Mouse (Mus musculus): ENCODE results near the gene Efs.

Gene Efs

DNA sequence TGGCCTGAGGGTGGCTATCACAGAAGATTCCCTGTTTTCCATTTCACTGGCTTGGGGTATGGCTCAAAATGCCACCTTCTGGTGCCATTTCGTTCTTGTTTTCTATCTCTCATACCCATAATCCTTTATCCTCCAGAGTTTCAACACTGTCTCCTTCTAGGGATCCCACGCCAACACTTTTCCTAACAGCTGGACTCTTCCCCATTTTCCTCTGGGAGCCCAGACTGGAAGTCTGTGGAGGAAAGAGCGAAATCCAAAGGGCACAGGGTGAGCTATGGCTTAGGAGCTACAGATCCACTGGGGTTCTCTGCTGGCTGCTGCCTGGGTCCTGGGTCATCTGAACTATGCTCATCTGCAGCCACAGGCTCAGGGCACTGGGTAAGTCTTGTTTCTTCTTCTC lies 51.8 kb downstream of the Efs start:
- no peak for DNase-seq (ENCODE audit: low read depth, low spot score)

DNA sequence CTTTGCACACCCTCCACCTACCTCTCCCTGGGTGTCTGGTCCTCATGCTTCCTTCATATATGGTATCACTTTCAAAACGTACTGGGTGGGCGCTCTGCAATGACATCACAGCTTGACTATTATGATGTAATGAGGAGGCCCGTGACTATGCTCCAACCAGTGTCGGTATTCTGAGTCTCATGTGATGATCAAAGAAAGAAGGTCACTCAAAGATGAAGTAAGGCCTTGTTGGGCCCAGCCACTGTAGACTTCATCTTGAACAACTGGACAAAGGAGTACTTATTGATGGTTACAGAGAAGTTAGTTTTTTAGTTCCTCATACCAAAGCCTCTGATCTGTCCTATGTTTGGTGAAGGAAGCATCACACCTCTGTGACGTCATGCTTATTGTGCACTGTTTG lies 55.1 kb downstream of the Efs start, which contains the start of gene Homez:
Gene Homez (minus strand): TSS at position 101 of the 400 bp plus-strand sequence.
- no peak for DNase-seq (ENCODE audit: low read depth, low spot score)

GRCm38 (mm10) chr14:54868026-54868425 lies 57.9 kb downstream of the Efs start:
- DNase-seq (ENCODE audit: low read depth, low spot score): no peak

DNA sequence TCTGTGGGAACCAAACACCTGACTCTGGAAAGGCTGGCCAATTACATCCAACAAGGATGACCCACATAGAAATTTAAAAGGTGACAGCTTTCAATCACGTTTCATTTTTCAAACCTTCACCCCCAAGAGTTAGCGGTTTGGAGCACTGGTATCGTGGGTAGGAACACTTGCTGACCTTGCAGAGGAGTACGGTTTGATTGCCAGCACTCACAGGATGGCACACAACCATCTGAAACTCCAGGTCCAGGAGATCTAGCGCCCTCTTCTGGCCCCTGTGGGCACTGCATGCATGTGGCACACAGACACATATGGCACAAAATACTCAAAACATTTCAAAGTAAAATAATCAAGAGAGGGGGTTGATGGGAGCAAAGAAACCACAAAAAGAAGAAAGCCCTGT lies 59.0 kb downstream of the Efs start:
- no peak for DNase-seq (ENCODE audit: low read depth, low spot score)
